Mouse (Mus musculus) inflammation-experienced regulatory T-cells, adult 16 weeks (primary cell): ENCODE data around the gene Glcci1. TPM values are rescaled to one million over a fixed set of nuclear protein-coding genes. Genes with fewer than 3 reads are reported as not detected.

ENCODE experiments used
- polyA plus RNA-seq: library from polyadenylated mRNA; unstranded; fragments of 100-300 nt; shearing (Covaris generic); gene quantifications from one replicate; pipeline ENCODE4 v1.2.1, GENCODE M21; 2017

The Glcci1 gene
- 5.7 TPM for polyA plus RNA-seq

GRCm38 (mm10) chr6:8509551-8509950 lies at the start of gene Glcci1:
TSS of gene Glcci1 (plus strand) at chr6:8509600.

